Mouse (Mus musculus): ENCODE measurements at regions not wholly inside any gene's neighbourhood (a gene's known extent, or its start where the extent isn't known, plus 50 kb on each side); places are given as distances from the start of the nearest gene placed in this dataset.
A peak's percentile ranks its signal among the peaks of the same experiment; 100 is the strongest.

- DNase-seq = no peak
- no peak for TF ChIP-seq CTCF (IDR thresholded peaks at IDR 0.05)
- no peak overlapping the region for H3K4me3 ChIP-seq
- H3K27ac ChIP-seq = no peak overlapping the region
- intact Hi-C loops (cut with DNase I) = no loop called here
Measured at GRCm38 (mm10) chr13:37195857-37196256, 145.8 kb upstream of the F13a1 start.

- intact Hi-C loops (cut with DNase I) = no loop called here
- no peak overlapping the region for H3K27ac ChIP-seq
- no peak overlapping the region for H3K4me3 ChIP-seq
- no peak for TF ChIP-seq CTCF (IDR thresholded peaks at IDR 0.05)
- DNase-seq = no peak
Measured at GRCm38 (mm10) chr13:37181169-37181787, 131.2 kb upstream of the F13a1 start.

- Histone ChIP-seq H3K27ac (no peak overlapping the region), H3K4me3 (no peak overlapping the region)
- no peak for DNase-seq
- TF ChIP-seq CTCF (IDR thresholded peaks at IDR 0.05) = no peak
- intact Hi-C loops (cut with DNase I) = no loop called here
Measured at GRCm38 (mm10) chr13:37176526-37176925, 126.5 kb upstream of the F13a1 start.

GRCm38 (mm10) chr13:37175997-37176396 lies 126.0 kb upstream of the F13a1 start:
- no peak for DNase-seq
- intact Hi-C loops (cut with DNase I) = no loop called here
- H3K4me3 ChIP-seq = no peak overlapping the region
- no peak overlapping the region for H3K27ac ChIP-seq
- no peak for TF ChIP-seq CTCF (IDR thresholded peaks at IDR 0.05)

- Histone ChIP-seq H3K4me3 (no peak overlapping the region), H3K27ac (no peak overlapping the region)
- no peak for TF ChIP-seq CTCF (IDR thresholded peaks at IDR 0.05)
- no peak for DNase-seq
- intact Hi-C loops (cut with DNase I) = no loop called here
Measured at GRCm38 (mm10) chr13:37158831-37159522, 108.9 kb upstream of the F13a1 start.

- intact Hi-C loops (cut with DNase I) = no loop called here
- Histone ChIP-seq H3K4me3 (no peak overlapping the region), H3K27ac (no peak overlapping the region)
- TF ChIP-seq CTCF (IDR thresholded peaks at IDR 0.05) = no peak
- no peak for DNase-seq
Measured at GRCm38 (mm10) chr13:37157808-37158207, 107.8 kb upstream of the F13a1 start.

- intact Hi-C loops (cut with DNase I) = no loop called here
- no peak for TF ChIP-seq CTCF (IDR thresholded peaks at IDR 0.05)
- no peak for DNase-seq
- H3K27ac ChIP-seq = no peak overlapping the region
- H3K4me3 ChIP-seq = no peak overlapping the region
Measured at GRCm38 (mm10) chr13:37151835-37152516, 101.9 kb upstream of the F13a1 start.

- H3K27ac ChIP-seq = no peak overlapping the region; the same call in 1 of the 2 replicates
- no peak for DNase-seq
- H3K4me3 ChIP-seq = no peak overlapping the region
- intact Hi-C loops (cut with DNase I) = no loop called here
- TF ChIP-seq CTCF (IDR thresholded peaks at IDR 0.05) = no peak
Measured at GRCm38 (mm10) chr13:37149961-37150360, 99.9 kb upstream of the F13a1 start.

- DNase-seq = no peak
- TF ChIP-seq CTCF (IDR thresholded peaks at IDR 0.05) = no peak
- H3K4me3 ChIP-seq = no peak overlapping the region
- intact Hi-C loops (cut with DNase I) = no loop called here
- peak overlapping the region; percentile 43 for H3K27ac ChIP-seq
Measured at GRCm38 (mm10) chr13:37149066-37149781, 99.2 kb upstream of the F13a1 start.

- TF ChIP-seq CTCF (IDR thresholded peaks at IDR 0.05) = no peak
- Histone ChIP-seq H3K4me3 (no peak overlapping the region), H3K27ac (no peak overlapping the region)
- intact Hi-C loops (cut with DNase I) = no loop called here
- DNase-seq = no peak
Measured at GRCm38 (mm10) chr13:37148627-37149026, 98.6 kb upstream of the F13a1 start.

GRCm38 (mm10) chr13:37147790-37148189 lies 97.7 kb upstream of the F13a1 start:
- no peak for DNase-seq
- H3K4me3 ChIP-seq = no peak overlapping the region
- H3K27ac ChIP-seq = peak overlapping the region; percentile 24; the same call in 1 of the 2 replicates
- no peak for TF ChIP-seq CTCF (IDR thresholded peaks at IDR 0.05)
- intact Hi-C loops (cut with DNase I) = no loop called here

- Histone ChIP-seq H3K27ac (no peak overlapping the region), H3K4me3 (no peak overlapping the region)
- no peak for DNase-seq
- no peak for TF ChIP-seq CTCF (IDR thresholded peaks at IDR 0.05)
- intact Hi-C loops (cut with DNase I) = no loop called here
Measured at GRCm38 (mm10) chr13:37142812-37143211, 92.8 kb upstream of the F13a1 start.

GRCm38 (mm10) chr13:37135115-37135514 lies 85.1 kb upstream of the F13a1 start:
- intact Hi-C loops (cut with DNase I) = no loop called here
- no peak for DNase-seq
- no peak for TF ChIP-seq CTCF (IDR thresholded peaks at IDR 0.05)
- Histone ChIP-seq H3K27ac (no peak overlapping the region), H3K4me3 (no peak overlapping the region)
